Mouse (Mus musculus): Measurements from ENCODE around the gene Zfp977.
"Not testable (repeated sequence)": the region's sequence is repeated elsewhere in the genome, so short reads cannot be mapped to it uniquely, and the experiment has no call there.

Zfp977 gene

DNA sequence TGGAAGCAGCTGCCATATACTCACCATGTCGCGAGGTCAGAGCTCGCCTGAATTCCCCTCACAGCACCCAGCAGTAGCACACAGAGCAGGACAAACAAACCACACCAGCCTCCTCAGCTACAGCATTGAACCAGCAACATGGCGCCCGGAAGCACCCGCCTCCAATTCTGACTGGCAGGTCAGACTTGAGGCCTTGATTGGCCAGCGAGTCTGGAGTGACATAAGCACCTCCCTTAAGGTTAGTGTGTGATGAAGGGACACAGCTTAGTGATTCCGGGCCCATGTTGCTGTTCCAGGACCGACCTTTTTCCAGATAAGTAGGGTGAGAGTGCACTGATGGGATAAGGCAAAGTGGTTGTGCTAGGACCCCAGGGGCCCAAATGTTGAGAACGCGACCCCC lies at the start of gene Zfp977:
Zfp977 (minus strand) TSS at position 135 of the 400 bp plus-strand sequence.
- not testable (repeated sequence) for DNase-seq (ENCODE audit: low spot score in 2 of 2)

DNA sequence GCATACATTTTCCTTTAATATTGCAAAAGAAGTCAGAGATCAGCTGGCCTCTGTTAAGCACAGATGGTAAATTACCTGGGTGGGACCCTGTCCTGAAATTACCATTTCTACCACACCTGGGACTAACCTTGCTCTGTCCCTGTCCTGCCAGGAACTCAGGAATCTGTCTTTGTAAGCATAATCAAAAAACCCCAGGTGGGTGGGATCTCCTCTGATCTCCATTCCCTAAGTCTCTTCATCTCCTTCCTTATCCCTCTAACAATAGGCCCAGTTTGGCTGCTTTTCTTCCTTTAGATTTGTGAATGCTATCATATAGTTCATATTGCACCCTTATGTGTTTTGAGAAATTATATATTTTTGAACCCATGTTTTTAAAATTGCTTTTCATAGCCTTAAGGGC lies 38.7 kb upstream of the Zfp977 start:
- DNase-seq (ENCODE audit: low spot score in 2 of 2): not testable (repeated sequence)

DNA sequence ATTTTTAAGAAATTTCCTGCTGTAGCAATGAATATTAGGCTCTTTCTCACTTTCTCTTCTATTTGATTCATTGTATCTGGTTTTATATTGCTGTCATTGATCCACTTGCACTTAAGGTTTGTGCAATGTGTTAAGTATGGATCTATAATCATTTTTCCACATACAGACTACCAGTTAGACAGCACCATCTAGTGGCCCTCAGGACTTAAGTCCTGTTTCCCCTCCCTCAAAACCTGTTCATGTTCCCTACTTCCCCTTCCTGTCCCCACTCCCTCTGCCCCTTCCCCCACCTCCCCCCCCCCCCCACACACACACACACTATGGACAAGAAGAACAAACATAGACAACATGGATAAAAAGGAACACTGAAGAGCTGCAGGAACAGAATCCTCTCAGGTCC lies 3.3 kb upstream of the Zfp977 start:
- not testable (repeated sequence) for DNase-seq (ENCODE audit: low spot score in 2 of 2)

DNA sequence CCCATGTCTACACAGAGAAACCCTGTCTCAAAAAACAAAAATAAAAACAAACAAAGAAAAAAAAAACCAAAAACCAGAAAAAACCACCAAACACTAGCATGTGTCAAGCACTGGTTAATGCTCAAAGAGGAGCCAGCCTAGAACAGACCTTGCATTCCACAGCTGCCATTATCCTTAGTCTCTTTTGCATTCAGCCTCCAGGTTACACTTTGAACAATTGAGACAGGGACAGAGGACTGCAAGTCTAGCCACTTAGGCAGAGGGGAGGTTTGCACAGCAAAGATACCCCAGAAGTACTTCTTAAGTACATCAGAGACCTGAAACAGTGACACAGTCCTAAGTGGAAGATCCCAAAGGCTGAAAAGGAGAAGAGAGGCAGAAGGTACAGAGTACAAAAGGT lies 1.0 kb downstream of the Zfp977 start:
- DNase-seq (ENCODE audit: low spot score in 2 of 2): not testable (repeated sequence)

DNA sequence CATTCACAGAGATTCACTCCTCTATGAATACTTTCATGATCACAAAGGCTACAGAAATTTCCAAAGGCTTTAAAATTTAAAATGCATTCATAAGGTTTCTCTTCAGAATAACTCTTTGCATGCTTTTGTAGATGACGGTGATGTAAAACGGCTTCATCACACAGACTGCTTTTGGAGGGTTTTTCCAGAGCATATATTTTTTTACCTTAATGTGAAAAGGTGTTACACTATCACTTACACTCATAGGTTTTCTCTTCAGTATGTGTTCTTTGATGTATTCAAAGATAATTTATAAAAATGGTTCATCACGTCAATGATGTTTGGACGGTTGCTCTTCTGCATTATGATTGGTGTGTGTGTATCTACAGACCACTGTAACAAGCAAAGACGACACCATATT lies 13.9 kb downstream of the Zfp977 start, which contains the start of gene Gm21028:
Gm21028 (minus strand) TSS at position 101 of the 400 bp plus-strand sequence.
- no peak for DNase-seq (ENCODE audit: low spot score in 2 of 2)

DNA sequence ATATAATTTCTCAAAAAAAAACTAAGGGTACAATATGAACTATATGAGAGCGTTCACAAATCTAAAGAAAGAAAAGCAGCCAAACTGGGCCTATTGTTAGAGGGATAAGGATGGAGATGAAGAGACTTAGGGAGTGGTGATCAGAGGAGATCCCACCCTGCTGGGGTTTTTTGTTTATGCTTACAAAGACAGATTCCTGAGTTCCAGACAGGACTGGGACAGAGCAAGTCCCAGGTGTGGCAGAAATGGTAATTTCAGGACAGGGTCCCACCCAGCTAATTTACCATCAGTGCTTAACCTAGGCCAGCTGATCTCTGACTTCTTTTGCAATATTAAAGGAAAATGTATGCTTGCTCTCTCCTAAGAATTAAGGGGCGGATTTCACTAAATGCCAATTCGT lies 40.6 kb downstream of the Zfp977 start:
- no peak for DNase-seq (ENCODE audit: low spot score in 2 of 2)
